Mouse (Mus musculus) ES-Bruce4 (cell line): ENCODE measurements around the gene Tuba3b. TPM values are rescaled to one million over a fixed set of nuclear protein-coding genes. Genes with fewer than 3 reads are reported as not detected.

Experiments used
- H3K27ac ChIP-seq: 2 replicates; pipeline ENCODE4 v1.5.1; 2012; ENCODE audit warnings: low read length, inconsistent platforms; ENCODE audit not compliant: insufficient read depth
- H3K27me3 ChIP-seq: 2 replicates; pipeline ENCODE4 v1.6.1; 2012; ENCODE audit warnings: mild to moderate bottlenecking, low read length, inconsistent platforms; ENCODE audit not compliant: control insufficient read depth, poor library complexity, insufficient read depth, severe bottlenecking
- H3K36me3 ChIP-seq: 2 replicates; pipeline ENCODE4 v1.6.1; 2012; ENCODE audit warnings: inconsistent platforms, mild to moderate bottlenecking, low read length, moderate library complexity; ENCODE audit not compliant: control insufficient read depth, poor library complexity, insufficient read depth, severe bottlenecking
- H3K4me1 ChIP-seq: one replicate; pipeline ENCODE4 v1.8.1; 2011; ENCODE audit warnings: low read length; ENCODE audit not compliant: control insufficient read depth, insufficient read depth
- H3K4me3 ChIP-seq: 2 replicates; pipeline ENCODE4 v1.5.1; 2011; ENCODE audit warnings: low read depth, mild to moderate bottlenecking, low read length
- H3K9ac ChIP-seq: 2 replicates; pipeline ENCODE4 v1.6.1; 2012; ENCODE audit warnings: low read depth, mild to moderate bottlenecking, inconsistent platforms; ENCODE audit not compliant: poor library complexity, severe bottlenecking
- H3K9me3 ChIP-seq: replicated peaks from 2 replicates; pipeline ENCODE4 v1.6.1; 2012; ENCODE audit warnings: mild to moderate bottlenecking, low read length, inconsistent platforms; ENCODE audit not compliant: control insufficient read depth, poor library complexity, insufficient read depth, severe bottlenecking
- CTCF ChIP-seq: IDR thresholded peaks from one replicate; pipeline ENCODE4 v1.8.1; 2011; ENCODE audit warnings: low read depth, low read length
- EP300 ChIP-seq: IDR thresholded peaks from 2 replicates; pipeline ENCODE4 v1.6.1; 2011; ENCODE audit warnings: low read depth, low read length; ENCODE audit not compliant: insufficient read depth
- POLR2A ChIP-seq: IDR thresholded peaks from one replicate; pipeline ENCODE4 v1.8.1; 2011; ENCODE audit warnings: low read length; ENCODE audit not compliant: insufficient read depth
- polyA plus RNA-seq: library from polyadenylated mRNA; stranded (reverse); fragments of >200 nt; gene quantifications from 2 replicates; pipeline ENCODE4 v1.2.4, GENCODE M21; 2011; ENCODE audit warnings: low read depth; ENCODE audit not compliant: missing spikeins, insufficient read depth, insufficient read length

Gene Tuba3b
- 0.55 TPM in 1 of 2 replicates, not detected in the other for polyA plus RNA-seq

GRCm38 (mm10) chr6:145615666-145616210 lies at the start of gene Tuba3b:
Gene Tuba3b, plus strand, starts transcription at chr6:145615757.
- H3K27me3 ChIP-seq = no peaks in the 10 kb centered on the region
- no peak within 1 kb of the TSS for H3K4me3 ChIP-seq
- H3K27ac ChIP-seq = no peak within 1 kb of the TSS
- no peaks in the 10 kb centered on the region for H3K9me3 ChIP-seq
- no peaks in the 10 kb centered on the region for H3K4me1 ChIP-seq
- TF ChIP-seq POLR2A (no peak), CTCF (no peak), EP300 (no peak)
- no peak within 1 kb of the TSS for H3K9ac ChIP-seq
- H3K36me3 ChIP-seq = no peaks in the 10 kb centered on the region

- Histone ChIP-seq H3K4me3 (no peak overlapping the region), H3K4me1 (no peaks in the 10 kb centered on the region), H3K27ac (no peak overlapping the region), H3K27me3 (no peaks in the 10 kb centered on the region), H3K9me3 (no peaks in the 10 kb centered on the region), H3K9ac (no peak overlapping the region), H3K36me3 (no peaks in the 10 kb centered on the region)
- TF ChIP-seq CTCF (no peak), EP300 (no peak), POLR2A (no peak)
These were observed 48.3 kb upstream of the Tuba3b start for GRCm38 (mm10) chr6:145567296-145567695.

- Histone ChIP-seq H3K4me3 (no peak overlapping the region), H3K36me3 (no peaks in the 10 kb centered on the region), H3K4me1 (no peaks in the 10 kb centered on the region), H3K27me3 (no peaks in the 10 kb centered on the region), H3K27ac (no peak overlapping the region), H3K9me3 (no peaks in the 10 kb centered on the region), H3K9ac (no peak overlapping the region)
- TF ChIP-seq CTCF (no peak), POLR2A (no peak), EP300 (no peak)
These were observed 47.7 kb upstream of the Tuba3b start for GRCm38 (mm10) chr6:145567832-145568231.

- no peak overlapping the region for H3K9ac ChIP-seq
- no peak overlapping the region for H3K4me3 ChIP-seq
- no peak overlapping the region for H3K27ac ChIP-seq
- no peaks in the 10 kb centered on the region for H3K27me3 ChIP-seq
- no peaks in the 10 kb centered on the region for H3K36me3 ChIP-seq
- H3K9me3 ChIP-seq = no peaks in the 10 kb centered on the region
- TF ChIP-seq POLR2A (no peak), EP300 (no peak), CTCF (no peak)
- H3K4me1 ChIP-seq = no peaks in the 10 kb centered on the region
These were observed 46.9 kb upstream of the Tuba3b start for GRCm38 (mm10) chr6:145568701-145569100.

- Histone ChIP-seq H3K4me1 (no peaks in the 10 kb centered on the region), H3K27ac (no peak overlapping the region), H3K9me3 (no peaks in the 10 kb centered on the region), H3K4me3 (no peak overlapping the region), H3K36me3 (no peaks in the 10 kb centered on the region), H3K27me3 (no peaks in the 10 kb centered on the region), H3K9ac (no peak overlapping the region)
- no peak for TF ChIP-seq CTCF
These were observed 42.1 kb upstream of the Tuba3b start for GRCm38 (mm10) chr6:145573250-145574013.

GRCm38 (mm10) chr6:145576762-145577161 lies 38.8 kb upstream of the Tuba3b start:
- Histone ChIP-seq H3K4me1 (no peaks in the 10 kb centered on the region), H3K36me3 (no peaks in the 10 kb centered on the region), H3K27ac (no peak overlapping the region), H3K4me3 (no peak overlapping the region), H3K9ac (no peak overlapping the region), H3K27me3 (no peaks in the 10 kb centered on the region), H3K9me3 (no peaks in the 10 kb centered on the region)
- no peak for TF ChIP-seq POLR2A
- no peak for TF ChIP-seq EP300
- TF ChIP-seq CTCF = no peak
